ENCODE assay signal across 16 mouse cellular contexts in the genomic region with DNA sequence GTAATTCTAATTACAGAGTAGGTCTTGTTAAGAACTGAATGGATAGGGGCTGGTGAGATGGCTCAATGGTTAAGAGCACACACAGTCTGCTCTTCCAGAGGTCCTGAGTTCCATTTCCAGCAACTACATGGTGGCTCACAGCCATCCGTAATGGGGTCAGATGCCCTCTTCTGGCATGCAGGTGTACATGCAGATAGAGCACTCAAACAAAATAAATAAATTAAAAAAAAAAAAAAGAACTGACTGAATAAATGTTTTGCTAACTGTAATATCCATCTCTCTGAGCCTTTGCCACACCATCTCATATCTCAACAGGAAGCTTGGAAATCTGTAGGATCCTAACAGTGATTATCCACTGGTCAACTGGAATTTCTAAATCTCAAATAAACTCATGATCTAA. TPM values are rescaled to one million over a fixed set of nuclear protein-coding genes. Genes with fewer than 3 reads are reported as not detected.
DNase-seq lines count a peak whose midpoint lies in the region; ATAC-seq and TF ChIP-seq lines count a peak whose summit lies in the region.
"Had no signal": no experiment of that assay in that cellular context is flagged by ENCODE, and none has a peak within 500 bp of the region (broad histone marks: within the 10 kb centered on the region; RNA-seq: fewer than 3 reads in every experiment).

No protein-coding gene starts in this region.

- no peaks in the 10 kb centered on the region; the same call in 1 of the 2 replicates for H3K4me1 ChIP-seq in hindbrain, postnatal 0 days (ENCODE audit: insufficient read depth, low read length)
- no peaks in the 10 kb centered on the region for H3K4me1 ChIP-seq in hindbrain, embryonic 14.5 days (replicated peaks; ENCODE audit: control insufficient read depth, insufficient read depth, low read length)
- H3K4me1 ChIP-seq in lung, postnatal 0 days (ENCODE audit: insufficient read depth, low read depth, low read length), result no peaks in the 10 kb centered on the region
- no peaks in the 10 kb centered on the region for H3K4me1 ChIP-seq in MEL (ENCODE audit: control insufficient read depth in 1 of 2, insufficient read depth in 2 of 2, low read length in 2 of 2)
- H3K4me1 ChIP-seq: hindbrain, embryonic 10.5 days; lung, embryonic 15.5 days; midbrain, embryonic 12.5 days; neural tube, embryonic 12.5 days had no signal

- H3K79me2 ChIP-seq in MEL (ENCODE audit: control insufficient read depth, insufficient read depth, low read length, poor library complexity), result no peaks in the 10 kb centered on the region

- WGBS in hindbrain, postnatal 0 days, result 55% methylated on average over 1 of the region's 1 CpGs
- 79% methylated on average over 1 of the region's 1 CpGs for WGBS in hindbrain, embryonic 14.5 days
- 48% methylated on average over 1 of the region's 1 CpGs for WGBS in lung, postnatal 0 days

- no peak for DNase-seq in hindbrain, postnatal 0 days (ENCODE audit: low spot score)
- no peak for DNase-seq in hindbrain, embryonic 14.5 days (ENCODE audit: low spot score)
- DNase-seq in lung, postnatal 0 days (ENCODE audit: low spot score), result no peak
- DNase-seq in lung, postnatal 25 days (ENCODE audit: low spot score), result no peak
- peak; percentile 50 for DNase-seq in MEL (ENCODE audit: low read depth, low spot score)
- peak; percentile 16 for DNase-seq in splenic B cell, adult 2 months (ENCODE audit: low read depth, low spot score)
- DNase-seq in thymus, postnatal 36 days, result no peak
- DNase-seq: adrenal gland, postnatal 10 days; gastrocnemius, postnatal 36 days; kidney, adult 18-20 months had no signal

- no peak overlapping the region for H3K4me2 ChIP-seq in hindbrain, postnatal 0 days (ENCODE audit: low read depth, low read length)
- no peak overlapping the region for H3K4me2 ChIP-seq in hindbrain, embryonic 14.5 days (replicated peaks)
- no peak overlapping the region for H3K4me2 ChIP-seq in lung, postnatal 0 days (replicated peaks; ENCODE audit: low read depth, low read length)
- H3K4me2 ChIP-seq: lung, embryonic 15.5 days; midbrain, embryonic 12.5 days; neural tube, embryonic 12.5 days had no signal

- TF ChIP-seq RAD21 in MEL (IDR thresholded peaks at IDR 0.05; ENCODE audit: low read depth, low read length), result peak; percentile 21

- no peaks in the 10 kb centered on the region for H3K9me3 ChIP-seq in hindbrain, postnatal 0 days (ENCODE audit: low read length)
- no peaks in the 10 kb centered on the region for H3K9me3 ChIP-seq in hindbrain, embryonic 14.5 days (ENCODE audit: control insufficient read depth, low read length)
- no peaks in the 10 kb centered on the region for H3K9me3 ChIP-seq in lung, postnatal 0 days (ENCODE audit: low read length)
- H3K9me3 ChIP-seq in MEL (replicated peaks; ENCODE audit: insufficient read depth, low read length), result no peaks in the 10 kb centered on the region
- H3K9me3 ChIP-seq: hindbrain, embryonic 10.5 days; lung, embryonic 15.5 days; midbrain, embryonic 12.5 days; neural tube, embryonic 12.5 days had no signal

- peaks cover 36% of the 10 kb centered on the region for H3K36me3 ChIP-seq in hindbrain, postnatal 0 days (ENCODE audit: insufficient read depth, low read length)
- H3K36me3 ChIP-seq in hindbrain, embryonic 14.5 days (replicated peaks; ENCODE audit: control insufficient read depth, insufficient read depth), result peaks cover 87% of the 10 kb centered on the region
- peaks cover 21% of the 10 kb centered on the region for H3K36me3 ChIP-seq in lung, postnatal 0 days (ENCODE audit: insufficient read depth, low read length)
- H3K36me3 ChIP-seq in MEL (ENCODE audit: control insufficient read depth in 1 of 2, insufficient read depth in 2 of 2, low read length in 2 of 2), result no peaks in the 10 kb centered on the region; a peak in 2 of 4 replicates
- H3K36me3 ChIP-seq in splenic B cell, adult 2 months (ENCODE audit: control insufficient read depth, insufficient read depth, low read length, poor library complexity, severe bottlenecking), result peaks cover 6% of the 10 kb centered on the region; the same call in 1 of the 2 replicates

- peak; percentile 53 for TF ChIP-seq CTCF in hindbrain, postnatal 0 days (IDR thresholded peaks at IDR 0.05; ENCODE audit: low read depth)
- TF ChIP-seq CTCF in lung, postnatal 0 days (IDR thresholded peaks at IDR 0.05), result peak; percentile 48
- TF ChIP-seq CTCF in MEL (IDR thresholded peaks at IDR 0.05 in 2 of 3, conservative IDR thresholded peaks at IDR 0.05 in 1 of 3; ENCODE audit: control insufficient read depth in 1 of 3, insufficient read depth in 1 of 3, low read depth in 2 of 3, low read length in 3 of 3, poor library complexity in 1 of 3, severe bottlenecking in 1 of 3), result peak; percentile 29 to 49 (median 42); a peak in 5 of 6 replicates

- no peak overlapping the region for H3K9ac ChIP-seq in hindbrain, postnatal 0 days (replicated peaks; ENCODE audit: low read length)
- H3K9ac ChIP-seq in hindbrain, embryonic 14.5 days, result no peak overlapping the region
- H3K9ac ChIP-seq in lung, postnatal 0 days (replicated peaks; ENCODE audit: low read depth), result no peak overlapping the region
- no peak overlapping the region for H3K9ac ChIP-seq in MEL (ENCODE audit: control insufficient read depth, low read depth, low read length, poor library complexity, severe bottlenecking)
- H3K9ac ChIP-seq: lung, embryonic 15.5 days; midbrain, embryonic 12.5 days; neural tube, embryonic 12.5 days had no signal

- no peak for TF ChIP-seq EP300 in lung, postnatal 0 days (IDR thresholded peaks at IDR 0.05)
- no peak for TF ChIP-seq EP300 in MEL (IDR thresholded peaks at IDR 0.05; ENCODE audit: low read depth in 1 of 2, low read length in 2 of 2)

- H3K27me3 ChIP-seq in hindbrain, postnatal 0 days (ENCODE audit: insufficient read depth, low read length), result no peaks in the 10 kb centered on the region
- H3K27me3 ChIP-seq in hindbrain, embryonic 14.5 days (ENCODE audit: control insufficient read depth, insufficient read depth, low read length), result no peaks in the 10 kb centered on the region
- H3K27me3 ChIP-seq in lung, postnatal 0 days (replicated peaks; ENCODE audit: insufficient read depth, low read length), result no peaks in the 10 kb centered on the region
- no peaks in the 10 kb centered on the region for H3K27me3 ChIP-seq in MEL (ENCODE audit: control insufficient read depth in 1 of 2, insufficient read depth in 2 of 2, low read length in 2 of 2)
- no peaks in the 10 kb centered on the region for H3K27me3 ChIP-seq in splenic B cell, adult 2 months (ENCODE audit: control insufficient read depth, insufficient read depth, low read length, poor library complexity, severe bottlenecking)
- H3K27me3 ChIP-seq: lung, embryonic 15.5 days; midbrain, embryonic 12.5 days; neural tube, embryonic 12.5 days; Patski had no signal

- no peak for ATAC-seq in hindbrain, postnatal 0 days
- ATAC-seq in hindbrain, embryonic 14.5 days (ENCODE audit: low FRiP score), result no peak
- no peak for ATAC-seq in lung, postnatal 0 days
- ATAC-seq: forebrain, embryonic 16.5 days had no signal

- TF ChIP-seq POLR2A in MEL (IDR thresholded peaks at IDR 0.05; ENCODE audit: control insufficient read depth in 1 of 2, insufficient read depth in 1 of 2, low read depth in 1 of 2, low read length in 2 of 2, poor library complexity in 1 of 2), result no peak

- H3K27ac ChIP-seq in hindbrain, postnatal 0 days, result no peak overlapping the region
- no peak overlapping the region for H3K27ac ChIP-seq in hindbrain, embryonic 14.5 days
- H3K27ac ChIP-seq in lung, postnatal 0 days (ENCODE audit: low read length), result no peak overlapping the region
- H3K27ac ChIP-seq in MEL (ENCODE audit: control insufficient read depth, low read depth, low read length), result no peak overlapping the region
- H3K27ac ChIP-seq: hindbrain, embryonic 10.5 days; lung, embryonic 15.5 days; midbrain, embryonic 12.5 days; neural tube, embryonic 12.5 days had no signal

- no peak overlapping the region for H3K4me3 ChIP-seq in hindbrain, postnatal 0 days (ENCODE audit: low read length)
- no peak overlapping the region for H3K4me3 ChIP-seq in hindbrain, embryonic 14.5 days (replicated peaks; ENCODE audit: low read length)
- H3K4me3 ChIP-seq in lung, postnatal 0 days (ENCODE audit: low read depth, low read length), result no peak overlapping the region
- H3K4me3 ChIP-seq in MEL (ENCODE audit: control insufficient read depth in 1 of 2, insufficient read depth in 1 of 2, low read depth in 2 of 2, low read length in 2 of 2), result no peak overlapping the region
- H3K4me3 ChIP-seq: hindbrain, embryonic 10.5 days; lung, embryonic 15.5 days; midbrain, embryonic 12.5 days; neural tube, embryonic 12.5 days had no signal

TF ChIP-seq in MEL, 35 proteins besides CTCF, POLR2A, EP300 and RAD21 (continues in another document):
- TF ChIP-seq HCFC1 (IDR thresholded peaks at IDR 0.05; ENCODE audit: low read depth, low read length) (no peak), GATA1 (IDR thresholded peaks at IDR 0.05; ENCODE audit: low read depth, low read length) (no peak), POLR2AphosphoS2 (IDR thresholded peaks at IDR 0.05; ENCODE audit: low read length) (no peak), MXI1 (IDR thresholded peaks at IDR 0.05; ENCODE audit: low read depth, low read length) (no peak), ZNF384 (IDR thresholded peaks at IDR 0.05; ENCODE audit: low read depth, low read length) (peak; percentile 86), NELFE (IDR thresholded peaks at IDR 0.05; ENCODE audit: low read depth, low read length) (no peak), SMC3 (IDR thresholded peaks at IDR 0.05; ENCODE audit: low read depth, low read length) (peak; percentile 46), MEF2A (IDR thresholded peaks at IDR 0.05; ENCODE audit: extremely low read depth, insufficient replicate concordance, low read depth, low read length, poor library complexity, severe bottlenecking) (no peak), MYB (IDR thresholded peaks at IDR 0.05; ENCODE audit: low read depth, low read length) (no peak), BHLHE40 (IDR thresholded peaks at IDR 0.05; ENCODE audit: borderline replicate concordance, low read depth, low read length) (no peak), MAX (IDR thresholded peaks at IDR 0.05; ENCODE audit: low read length) (no peak), CHD2 (IDR thresholded peaks at IDR 0.05; ENCODE audit: low read length) (no peak), USF2 (IDR thresholded peaks at IDR 0.05; ENCODE audit: borderline replicate concordance in 1 of 2, insufficient read depth in 1 of 2, low read depth in 1 of 2, low read length in 2 of 2) (no peak), MYC (IDR thresholded peaks at IDR 0.05; ENCODE audit: low read depth, low read length) (no peak), ZKSCAN1 (IDR thresholded peaks at IDR 0.05; ENCODE audit: low read depth, low read length) (no peak)

RNA-seq across cellular contexts. Expression of gene Sec31a, which starts 45.1 kb away (rescaled TPM):
- total RNA-seq in hindbrain, postnatal 0 days (2014; rRNA removed), result 165 and 209 TPM in 2 replicates
- polyA plus RNA-seq in hindbrain, postnatal 0 days (2015; fragmentation: Nextera tagmentation; extraction: Ambion mirVana), result 69.3 and 73.8 TPM in 2 replicates
- 84.8 and 91.0 TPM in 2 replicates for polyA plus RNA-seq in hindbrain, embryonic 14.5 days (2014; fragmentation: Nextera tagmentation; extraction: Ambion mirVana)
- polyA plus RNA-seq in lung, postnatal 0 days (2015; fragmentation: Nextera tagmentation; extraction: Ambion mirVana), result 94.8 and 96.3 TPM in 2 replicates
- total RNA-seq in MEL (2012; rRNA removed), result 60.5 and 61.2 TPM in 2 replicates
- polyA plus RNA-seq in MEL (2012; ENCODE audit: insufficient read depth in 1 of 2, insufficient read length in 2 of 2, low read depth in 1 of 2, low replicate concordance in 2 of 2, missing spikeins in 1 of 2), result 100 to 1,000 TPM in 1 of 2 experiments, not detected in 1; 165 TPM

Comparison
In these comparisons a context has a peak if more than half of its experiments do, and no peak if none do; other contexts are left out.
1. DNase-seq: peak in MEL (single experiment) and splenic B cell, adult 2 months (single experiment); none in hindbrain, postnatal 0 days (single experiment), hindbrain, embryonic 14.5 days (single experiment), lung, postnatal 0 days (single experiment), lung, postnatal 25 days (single experiment) and thymus, postnatal 36 days (0 of 2).
2. Peak in every context shown above with its lines, with median percentiles within 50 percentile points of each other: CTCF ChIP-seq.